Mouse (Mus musculus) bone marrow macrophage, adult 2 months (primary cell): ENCODE measurements around the gene Cks1b. TPM values are rescaled to one million over a fixed set of nuclear protein-coding genes. Genes with fewer than 3 reads are reported as not detected.

Experiments
- H3K27ac ChIP-seq: 2 replicates; pipeline ENCODE4 v1.5.1; 2012; ENCODE audit warnings: low read depth, low read length; ENCODE audit not compliant: insufficient read depth
- H3K4me1 ChIP-seq: 2 replicates; pipeline ENCODE4 v1.6.1; 2012; ENCODE audit warnings: low read length; ENCODE audit not compliant: control insufficient read depth, insufficient read depth
- H3K4me3 ChIP-seq: 2 replicates; pipeline ENCODE4 v1.5.1; 2012; ENCODE audit warnings: mild to moderate bottlenecking, low read length, moderate library complexity; ENCODE audit not compliant: insufficient read depth
- CTCF ChIP-seq: IDR thresholded peaks from 2 replicates; pipeline ENCODE4 v1.5.1; 2012; ENCODE audit warnings: low read depth, mild to moderate bottlenecking, low read length, moderate library complexity
- POLR2A ChIP-seq: IDR thresholded peaks from 2 replicates; pipeline ENCODE4 v1.6.1; 2012; ENCODE audit warnings: mild to moderate bottlenecking, low read depth, low read length, borderline replicate concordance
- polyA plus RNA-seq: library from polyadenylated mRNA; stranded (reverse); fragments of >200 nt; gene quantifications from 2 replicates; pipeline ENCODE4 v1.2.4, GENCODE M21; 2012; ENCODE audit not compliant: missing spikeins, insufficient read depth, insufficient read length

The Cks1b gene
- polyA plus RNA-seq, 1 experiment = 46.6 TPM

DNA sequence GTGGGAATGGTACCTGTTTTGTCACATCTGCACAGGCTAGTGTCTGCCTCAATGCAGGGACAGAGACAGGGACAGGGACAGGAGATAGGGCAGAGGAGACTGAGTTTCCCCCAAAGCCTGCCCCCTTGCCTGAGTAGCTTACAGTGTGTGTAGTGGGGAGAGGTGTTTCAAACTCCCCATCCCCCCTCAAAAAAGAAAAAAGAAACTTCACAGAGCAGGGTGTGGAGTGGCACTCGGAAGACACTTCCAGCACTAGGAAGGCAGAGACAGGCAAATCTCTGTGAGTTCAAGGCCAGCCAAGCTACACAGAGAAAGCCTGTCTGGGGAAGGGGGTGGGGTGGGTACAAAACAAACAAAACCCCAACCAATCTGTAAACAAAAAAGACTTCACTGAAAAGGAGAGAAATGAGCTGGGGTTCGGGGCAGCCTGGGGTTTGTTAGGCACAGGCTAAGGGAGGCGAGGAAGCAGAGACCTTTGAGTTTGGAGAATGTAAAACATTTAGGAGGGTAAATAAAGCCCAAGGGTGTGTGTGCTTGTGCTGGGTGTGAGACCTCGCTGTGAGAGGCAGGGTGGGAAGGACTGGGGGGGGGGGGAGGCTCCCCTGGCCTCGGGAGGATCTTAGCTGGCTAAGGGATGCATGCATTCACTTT lies 44.5 kb downstream of the Cks1b start:
- H3K4me1 ChIP-seq = peaks cover 10% of the 10 kb centered on the region
- no peak overlapping the region for H3K27ac ChIP-seq
- no peak overlapping the region for H3K4me3 ChIP-seq
- TF ChIP-seq POLR2A (no peak), CTCF (no peak)

DNA sequence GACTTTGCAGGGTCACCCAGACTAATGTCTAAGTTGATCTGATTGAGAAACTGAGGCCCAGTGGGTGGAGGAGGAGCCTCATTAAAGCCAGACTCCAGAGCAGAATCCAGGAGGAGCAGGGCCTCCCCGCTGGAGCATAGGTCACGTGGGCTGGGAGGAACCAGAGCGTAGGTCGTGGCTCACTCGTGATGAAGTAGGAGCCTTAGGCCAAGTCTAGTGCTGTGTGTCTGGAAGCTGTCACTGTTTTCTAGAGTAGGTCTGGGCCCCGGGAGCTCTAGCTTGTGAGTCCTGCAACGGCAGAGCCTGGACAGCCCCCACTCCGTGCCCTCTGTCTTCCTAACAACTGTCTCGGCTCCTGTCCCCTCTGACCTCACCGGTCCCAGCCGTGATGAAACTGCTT lies 50.8 kb downstream of the Cks1b start:
- Histone ChIP-seq H3K4me3 (no peak overlapping the region), H3K27ac (no peak overlapping the region), H3K4me1 (no peaks in the 10 kb centered on the region)
- no peak for TF ChIP-seq POLR2A
- TF ChIP-seq CTCF = no peak

DNA sequence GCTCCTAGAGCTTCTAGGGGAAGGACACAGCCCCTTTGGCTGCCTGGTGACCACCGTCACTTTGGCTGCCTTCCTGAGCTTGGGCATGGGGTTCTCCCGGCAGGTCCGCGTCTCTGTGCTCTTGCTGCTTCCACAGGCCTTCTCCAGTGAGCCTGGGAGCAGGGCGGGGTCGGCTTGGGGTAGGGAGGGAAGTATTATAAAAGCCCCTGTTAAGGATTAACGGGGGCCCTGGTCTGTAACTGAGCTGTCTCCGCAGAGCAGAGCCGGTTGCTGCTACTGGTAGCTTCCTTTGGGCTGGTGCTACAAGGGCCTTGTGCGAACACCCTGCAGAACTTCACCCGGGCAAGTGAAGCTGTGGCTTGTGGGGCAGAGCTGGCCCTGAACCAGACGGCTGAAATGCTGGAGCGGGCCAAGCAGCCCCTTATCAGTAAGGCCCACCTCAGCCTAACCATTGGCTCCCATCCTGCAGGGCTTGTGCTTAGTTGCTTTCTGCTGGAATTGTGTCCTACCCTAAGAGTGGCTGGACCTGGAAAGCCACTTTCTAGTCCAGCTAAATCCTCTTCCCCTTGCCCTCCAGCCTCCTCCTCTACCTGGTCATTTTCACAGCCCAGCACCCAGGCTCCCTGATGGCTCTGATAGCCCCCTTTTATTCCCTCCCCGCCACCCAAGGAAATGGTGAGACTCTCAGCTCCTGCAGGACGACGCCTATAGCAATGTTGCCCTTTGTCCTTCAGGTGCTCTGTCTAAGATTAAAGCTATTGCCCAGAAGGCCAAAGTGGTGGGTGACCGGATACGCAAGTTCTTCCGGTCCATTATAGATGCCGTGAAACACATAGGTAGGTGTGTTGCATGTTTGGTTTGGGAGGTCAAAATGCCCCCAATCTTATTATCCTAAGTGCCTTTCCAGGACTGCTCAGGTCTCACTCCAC lies 52.4 kb downstream of the Cks1b start:
- Histone ChIP-seq H3K4me3 (no peak overlapping the region), H3K27ac (no peak overlapping the region), H3K4me1 (peaks cover under 1% of the 10 kb centered on the region; the same call in 1 of the 2 replicates)
- TF ChIP-seq POLR2A (no peak), CTCF (no peak)

Other genes starting within 250 kb of the Cks1b start
- 76.5 and 77.9 TPM in 2 replicates for gene Scamp3, start 240.9 kb downstream of the Cks1b start, polyA plus RNA-seq
- 17.4 TPM in 2 replicates for gene Fam189b, start 235.2 kb downstream of the Cks1b start, polyA plus RNA-seq
- gene Gba, start 215.5 kb downstream of the Cks1b start, polyA plus RNA-seq = 130 and 141 TPM in 2 replicates
- gene Thbs3, start 203.2 kb downstream of the Cks1b start, polyA plus RNA-seq = 1.1 TPM in 1 of 2 replicates, not detected in the other
- gene Mtx1, start 191.3 kb downstream of the Cks1b start, polyA plus RNA-seq = 66.1 and 66.8 TPM in 2 replicates
- 0.47 TPM in 1 of 2 replicates, not detected in the other for gene Muc1, start 189.3 kb downstream of the Cks1b start, polyA plus RNA-seq
- 94.1 and 97.0 TPM in 2 replicates for gene Krtcap2, start 172.4 kb downstream of the Cks1b start, polyA plus RNA-seq
- gene Trim46, start 172.1 kb downstream of the Cks1b start, polyA plus RNA-seq = 0.34 and 0.84 TPM in 2 replicates
- gene Dpm3, start 159.0 kb downstream of the Cks1b start, polyA plus RNA-seq = 62.0 and 66.3 TPM in 2 replicates
- gene Slc50a1, start 147.8 kb downstream of the Cks1b start, polyA plus RNA-seq = 42.7 and 55.2 TPM in 2 replicates
- 0.96 TPM in 1 of 2 replicates, not detected in the other for gene Efna1, start 137.2 kb downstream of the Cks1b start, polyA plus RNA-seq
- gene Efna3, start 95.4 kb downstream of the Cks1b start, polyA plus RNA-seq = not detected in 2 replicates
- gene Efna4, start 80.4 kb downstream of the Cks1b start, polyA plus RNA-seq = not detected in 2 replicates
- 315 and 328 TPM in 2 replicates for gene Adam15, start 68.4 kb downstream of the Cks1b start, polyA plus RNA-seq
- not detected in 2 replicates for gene Dcst2, start 56.4 kb downstream of the Cks1b start, polyA plus RNA-seq
- gene Dcst1, start 53.1 kb downstream of the Cks1b start, polyA plus RNA-seq = not detected in 2 replicates
- gene Zbtb7b, start 23.6 kb downstream of the Cks1b start, polyA plus RNA-seq = 66.0 and 75.2 TPM in 2 replicates
- not detected in 2 replicates for gene Lenep, start 15.6 kb downstream of the Cks1b start, polyA plus RNA-seq
- 17.7 and 20.5 TPM in 2 replicates for gene Flad1, start 6.5 kb downstream of the Cks1b start, polyA plus RNA-seq
- gene Shc1, start 60 bp upstream of the Cks1b start, polyA plus RNA-seq = 56.0 and 56.8 TPM in 2 replicates
- gene Pygo2, start 11.8 kb upstream of the Cks1b start, polyA plus RNA-seq = 25.3 and 28.0 TPM in 2 replicates
- 14.1 and 17.3 TPM in 2 replicates for gene Pbxip1, start 18.3 kb upstream of the Cks1b start, polyA plus RNA-seq
- 25.9 and 26.8 TPM in 2 replicates for gene Pmvk, start 36.2 kb upstream of the Cks1b start, polyA plus RNA-seq
- not detected in 2 replicates for gene Kcnn3, start 101.8 kb upstream of the Cks1b start, polyA plus RNA-seq